Mouse (Mus musculus) embryonic fibroblast, embryonic 13.5 days (primary cell): Measurements from ENCODE around the gene Hibadh.

Experiments
- CTCF ChIP-seq: IDR thresholded peaks from 2 replicates; pipeline ENCODE4 v1.5.1; 2011; ENCODE audit warnings: mild to moderate bottlenecking, control low read depth, low read length, moderate library complexity, borderline replicate concordance; ENCODE audit not compliant: insufficient read depth
- POLR2A ChIP-seq: IDR thresholded peaks from 2 replicates; pipeline ENCODE4 v1.6.1; 2011; ENCODE audit warnings: low read depth, mild to moderate bottlenecking, control low read depth, low read length, moderate library complexity

DNA sequence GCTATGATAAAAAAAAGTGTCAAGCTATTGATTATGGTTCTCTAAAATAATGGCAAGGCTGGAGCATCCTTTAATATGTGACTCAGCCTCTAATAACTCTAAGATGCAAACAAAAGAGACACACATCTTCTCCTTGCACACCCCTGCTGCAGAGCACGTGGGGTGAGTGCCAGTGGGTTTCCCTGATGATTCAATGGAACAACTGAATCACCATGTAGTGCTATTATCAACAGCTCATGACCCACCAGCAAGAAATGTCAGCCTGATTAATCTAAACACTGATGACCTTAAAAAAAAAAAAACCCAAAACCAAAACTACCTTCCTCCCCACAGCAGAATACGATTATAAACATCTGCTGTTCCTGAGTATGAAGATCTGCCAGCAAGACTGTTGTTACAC, 61.9 kb downstream of the Hibadh start:
- TF ChIP-seq CTCF (no peak), POLR2A (no peak)
